Mouse (Mus musculus): ENCODE measurements around the gene Rab11fip4.

Rab11fip4 gene

DNA sequence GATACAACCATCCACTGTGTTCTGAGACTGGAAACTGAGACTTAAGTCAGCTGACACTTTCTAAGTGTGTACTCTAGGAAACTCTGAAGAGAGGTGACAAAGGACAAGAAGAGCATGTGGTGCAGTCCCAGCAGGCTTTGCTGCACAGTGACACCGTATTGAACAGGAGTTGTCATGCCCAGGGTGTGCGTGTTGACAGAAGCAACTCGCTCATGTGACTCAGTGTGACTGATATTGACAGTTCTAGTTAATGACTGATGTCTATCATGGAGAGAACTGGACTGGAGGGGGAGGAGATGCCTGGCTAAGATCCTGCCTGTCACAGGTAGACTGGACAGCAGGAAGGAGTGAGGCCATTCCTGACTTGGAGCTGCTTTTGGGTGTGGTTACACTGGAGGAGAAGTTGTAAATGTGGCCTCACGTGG is 63.4 kb downstream of the Rab11fip4 start:
- no peak for DNase-seq (ENCODE audit: low read depth, low spot score)

DNA sequence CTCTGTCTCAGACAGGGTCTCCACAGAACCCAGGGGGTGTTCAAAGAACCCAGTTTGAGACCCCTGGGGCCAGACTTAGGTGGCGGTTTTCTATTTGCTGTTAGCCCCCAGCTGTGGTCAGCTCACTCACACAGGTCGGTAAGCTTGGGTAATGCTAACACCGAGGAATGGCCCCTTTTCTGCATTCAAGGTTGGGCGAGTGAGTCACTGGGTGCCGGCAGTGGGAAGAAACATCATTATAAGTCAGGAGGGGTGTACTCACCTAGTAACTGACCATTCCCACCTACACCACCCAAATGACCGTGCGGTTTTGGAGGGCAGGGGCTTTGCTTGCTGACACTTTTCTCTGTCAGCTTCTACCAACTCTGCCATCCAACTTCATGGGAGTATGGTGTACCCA is 64.6 kb downstream of the Rab11fip4 start:
- no peak for DNase-seq (ENCODE audit: low read depth, low spot score)

DNA sequence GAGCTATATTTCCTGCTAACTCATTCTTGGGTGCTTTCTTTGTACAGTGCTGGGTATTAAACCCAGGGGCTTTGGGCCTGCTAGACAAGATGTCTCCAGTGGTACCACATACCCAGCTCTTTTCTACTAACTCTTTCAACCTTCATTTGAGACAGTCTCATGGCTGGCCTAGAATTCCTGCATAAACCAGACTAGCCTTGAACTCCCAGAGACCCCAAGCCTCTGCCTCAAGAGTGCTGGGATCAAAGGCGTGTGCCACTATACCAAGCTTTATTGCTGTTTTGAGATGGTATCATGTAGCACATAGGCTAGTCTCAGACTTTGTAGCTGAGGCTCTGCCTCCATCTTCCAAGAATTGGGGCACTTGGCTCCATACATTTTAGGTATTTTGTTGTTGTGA is 65.5 kb downstream of the Rab11fip4 start:
- DNase-seq (ENCODE audit: low read depth, low spot score): no peak

DNA sequence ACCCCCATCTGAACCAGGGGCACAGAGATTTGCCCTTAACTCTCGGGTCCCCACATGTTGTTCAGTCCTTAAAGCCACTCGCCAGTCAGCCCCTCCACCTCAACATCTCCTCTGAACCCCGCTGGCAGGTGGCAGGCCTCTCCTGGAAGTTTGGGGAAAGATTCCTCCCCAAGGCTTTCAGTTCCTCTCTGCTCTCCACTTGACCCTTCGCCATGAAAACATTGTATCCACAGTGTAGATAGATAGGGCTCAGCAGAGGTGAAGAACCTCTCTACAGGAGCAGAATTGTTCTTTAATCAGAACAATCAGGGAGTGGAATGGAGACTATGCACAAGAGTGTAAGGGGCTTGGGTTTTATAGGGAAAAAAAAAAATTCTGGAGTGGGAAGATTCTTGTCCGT is 66.0 kb downstream of the Rab11fip4 start:
- no peak for DNase-seq (ENCODE audit: low read depth, low spot score)

DNA sequence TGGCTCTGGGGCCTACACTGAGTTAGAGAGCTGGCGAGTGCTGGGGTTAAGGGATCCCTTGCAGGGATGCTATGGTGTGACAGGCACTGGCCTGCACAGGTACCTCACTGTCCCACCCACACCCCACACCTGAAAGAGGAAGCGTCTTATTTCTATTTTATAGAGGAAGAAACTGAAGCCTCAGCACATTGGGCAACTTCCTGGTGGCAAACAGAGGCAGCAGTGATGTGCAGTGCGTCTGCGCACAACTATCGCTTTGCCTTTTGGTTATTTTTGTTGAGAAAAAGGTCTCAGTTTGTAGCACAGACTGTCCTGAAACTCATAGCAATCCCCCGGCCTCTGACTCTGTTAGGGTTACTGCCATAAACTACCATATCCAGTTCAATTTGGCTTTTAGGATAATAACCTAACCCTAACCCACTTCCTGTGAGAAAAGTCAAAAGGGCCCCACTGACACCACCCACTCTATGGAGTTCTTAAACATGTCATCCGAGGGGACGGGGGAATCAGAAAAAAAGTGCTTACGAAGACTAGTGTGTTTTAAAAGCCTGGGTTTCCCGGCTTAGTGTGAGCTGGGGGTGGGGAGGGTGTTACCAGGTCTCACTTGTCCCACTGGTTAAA is 67.3 kb downstream of the Rab11fip4 start:
- no peak for DNase-seq (ENCODE audit: low read depth, low spot score)

DNA sequence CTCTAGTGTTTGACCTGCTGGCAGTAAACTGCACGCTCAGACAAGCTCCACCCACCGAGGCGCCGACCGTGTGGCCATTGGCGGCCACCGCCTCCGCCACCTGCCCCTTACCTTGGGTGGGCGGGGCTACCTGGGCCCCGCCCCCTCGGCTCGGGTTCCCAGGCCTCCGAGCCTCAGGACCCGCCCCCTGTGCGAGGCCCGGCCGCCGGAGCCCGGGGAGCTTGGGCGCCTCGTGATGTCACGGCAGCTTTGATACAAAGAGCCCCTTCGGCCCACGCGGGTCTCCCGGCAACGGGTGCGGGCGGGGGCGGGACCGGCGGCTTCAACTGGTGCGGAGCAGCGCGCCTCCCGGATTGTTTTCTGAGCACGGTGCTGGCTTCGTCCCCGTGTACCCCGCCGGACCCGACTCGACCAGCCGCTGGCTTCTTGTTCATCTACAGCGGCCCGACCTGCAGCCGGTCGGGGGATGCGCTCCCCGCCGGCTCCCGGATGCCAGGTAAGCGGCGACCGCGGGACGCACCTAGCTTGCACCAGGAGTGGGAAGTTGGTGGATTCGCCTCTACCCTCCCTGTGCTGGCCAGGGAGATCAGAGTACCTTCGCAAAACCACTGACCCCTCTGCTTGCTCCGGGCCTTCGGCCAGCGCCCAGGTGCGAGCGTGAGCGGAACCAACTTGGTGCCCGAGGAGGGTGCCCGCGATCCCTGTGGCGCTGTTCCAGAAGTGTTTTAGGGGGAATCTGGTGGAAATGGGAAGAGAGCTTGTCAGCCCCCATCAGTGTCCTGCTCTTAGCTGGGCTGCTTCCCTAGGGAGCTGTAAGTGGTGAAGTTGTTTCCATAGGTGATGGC is 69.6 kb downstream of the Rab11fip4 start:
- peak; percentile 93 for DNase-seq (ENCODE audit: low read depth, low spot score)

DNA sequence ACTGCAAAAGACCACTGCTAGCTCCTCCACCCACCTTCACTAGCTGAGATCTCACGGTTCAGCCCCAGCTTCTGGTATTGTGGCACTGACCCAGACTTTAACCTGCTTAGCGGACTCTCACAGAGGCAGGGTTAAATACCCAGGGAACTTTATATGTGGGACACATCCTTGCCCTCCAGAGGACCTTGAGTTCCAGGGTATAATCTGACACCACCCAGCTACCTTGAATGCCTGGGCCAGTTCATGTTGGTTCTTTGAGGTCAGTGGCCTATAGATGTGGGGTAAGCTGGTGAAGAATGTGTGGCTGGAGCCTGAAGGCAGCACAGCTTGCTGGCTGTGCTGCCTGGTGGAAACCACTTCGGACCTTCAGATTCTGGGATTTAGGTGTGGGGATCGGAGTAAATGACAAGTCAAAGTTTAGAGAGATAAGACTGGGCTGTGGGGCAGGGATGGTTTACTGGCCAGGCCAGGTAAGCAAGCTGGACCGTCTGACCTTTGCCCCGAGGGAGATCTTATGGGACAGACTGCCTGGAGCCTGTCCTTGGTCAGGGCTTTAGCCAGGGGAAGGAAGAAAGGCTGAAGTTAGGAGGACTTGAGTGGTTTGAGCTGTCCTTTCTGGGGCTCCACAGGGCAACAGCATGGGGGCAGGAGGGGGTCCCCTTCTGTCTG is 71.0 kb downstream of the Rab11fip4 start:
- no peak for DNase-seq (ENCODE audit: low read depth, low spot score)

DNA sequence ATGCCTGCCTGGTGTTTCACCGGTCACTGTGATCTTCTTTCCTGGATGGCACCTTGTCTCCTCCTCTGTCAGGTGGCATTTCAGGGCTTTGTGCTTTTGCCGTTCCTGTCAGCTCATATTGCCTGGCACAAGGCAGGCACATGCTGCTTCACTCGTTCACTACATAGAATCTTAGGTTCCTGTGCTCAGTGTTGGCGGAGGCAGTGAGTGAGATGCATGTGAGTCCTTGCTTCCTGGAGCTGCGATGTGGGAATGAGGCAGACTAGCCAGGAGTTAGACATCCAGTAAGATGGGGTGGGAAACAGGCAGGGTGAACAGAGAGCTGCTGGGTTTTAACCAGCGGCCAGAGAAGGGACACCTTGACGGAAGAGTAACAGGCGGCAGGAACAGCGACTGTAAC is 72.1 kb downstream of the Rab11fip4 start:
- DNase-seq (ENCODE audit: low read depth, low spot score): no peak

DNA sequence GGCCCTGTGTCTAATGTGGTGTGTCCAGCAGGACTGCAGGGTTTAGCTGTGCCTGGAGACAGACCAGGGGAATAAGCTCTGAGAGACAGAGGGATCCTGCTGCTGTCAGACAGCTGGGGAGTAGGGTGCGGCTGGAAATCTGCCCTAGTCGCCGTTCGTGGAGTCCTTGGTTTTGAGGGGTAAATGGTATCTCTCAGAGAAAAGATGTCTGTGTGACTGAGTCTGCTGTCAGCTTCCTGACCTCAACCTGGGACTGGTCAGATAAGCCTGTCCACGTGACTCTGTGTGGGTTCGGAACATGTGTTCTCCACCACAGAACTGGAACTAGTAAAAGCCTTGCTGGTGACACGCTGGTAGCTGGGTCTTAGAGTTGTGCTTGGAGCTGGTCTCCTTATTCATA is 72.6 kb downstream of the Rab11fip4 start:
- no peak for DNase-seq (ENCODE audit: low read depth, low spot score)

DNA sequence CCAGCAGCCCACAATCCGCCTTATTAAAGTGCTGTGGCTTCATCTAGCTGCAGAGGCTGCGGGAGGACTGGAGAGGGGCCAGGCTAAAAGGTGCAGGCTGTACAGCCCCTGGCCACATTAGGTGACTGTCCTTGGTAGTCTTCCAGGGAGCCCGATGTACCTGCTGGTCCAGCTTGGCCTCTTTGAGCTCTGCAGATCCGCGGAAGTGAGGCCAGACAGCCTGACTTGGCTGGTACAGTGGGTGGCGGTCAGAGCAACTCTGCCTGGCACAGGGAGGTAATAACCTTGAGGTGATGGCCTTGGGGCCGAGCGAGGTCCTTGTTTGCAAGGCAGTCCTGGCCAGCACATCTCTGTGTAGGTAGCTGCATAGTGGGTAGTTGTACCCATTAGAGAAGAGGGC is 75.5 kb downstream of the Rab11fip4 start:
- no peak for DNase-seq (ENCODE audit: low read depth, low spot score)

DNA sequence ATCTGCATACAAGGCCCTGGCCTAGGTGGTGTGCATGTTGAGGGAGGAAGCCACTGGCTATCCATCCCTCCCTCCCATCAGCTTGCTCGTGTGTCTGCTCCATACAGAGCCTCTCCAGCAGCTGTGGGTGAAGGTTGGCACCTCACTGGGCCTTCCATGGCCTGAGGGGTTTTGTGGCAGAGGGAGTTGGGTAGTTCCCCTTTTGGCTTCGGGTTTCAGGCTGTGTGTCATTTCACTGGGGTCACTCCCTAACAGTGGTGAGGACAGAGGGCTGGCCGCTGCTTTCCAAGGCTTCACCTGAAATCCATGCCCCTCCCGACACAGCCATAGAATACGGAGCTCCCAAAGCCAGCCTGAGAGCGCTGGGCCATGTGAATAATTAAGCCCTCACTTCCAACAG is 78.2 kb downstream of the Rab11fip4 start:
- no peak for DNase-seq (ENCODE audit: low read depth, low spot score)

DNA sequence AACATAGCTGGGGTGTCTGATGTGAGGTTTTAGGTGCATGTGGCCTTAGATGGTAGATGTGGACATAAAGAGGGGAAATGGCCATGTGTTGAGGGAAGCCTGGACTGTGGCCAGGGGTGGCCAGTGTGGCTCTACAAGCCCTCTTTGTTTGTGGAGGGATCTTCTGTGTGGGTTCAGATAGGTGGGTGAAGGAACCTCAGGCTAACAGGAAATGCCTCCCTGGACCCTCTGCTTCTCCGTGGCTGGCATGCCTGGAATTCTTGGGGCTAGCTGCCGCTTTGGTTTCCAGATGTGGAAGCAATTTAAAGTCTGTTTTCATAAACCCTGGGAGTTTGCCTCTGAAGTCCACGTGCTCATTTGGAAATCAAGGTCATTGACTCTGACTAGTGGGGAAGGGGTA is 78.9 kb downstream of the Rab11fip4 start:
- DNase-seq (ENCODE audit: low read depth, low spot score): peak; percentile 73

DNA sequence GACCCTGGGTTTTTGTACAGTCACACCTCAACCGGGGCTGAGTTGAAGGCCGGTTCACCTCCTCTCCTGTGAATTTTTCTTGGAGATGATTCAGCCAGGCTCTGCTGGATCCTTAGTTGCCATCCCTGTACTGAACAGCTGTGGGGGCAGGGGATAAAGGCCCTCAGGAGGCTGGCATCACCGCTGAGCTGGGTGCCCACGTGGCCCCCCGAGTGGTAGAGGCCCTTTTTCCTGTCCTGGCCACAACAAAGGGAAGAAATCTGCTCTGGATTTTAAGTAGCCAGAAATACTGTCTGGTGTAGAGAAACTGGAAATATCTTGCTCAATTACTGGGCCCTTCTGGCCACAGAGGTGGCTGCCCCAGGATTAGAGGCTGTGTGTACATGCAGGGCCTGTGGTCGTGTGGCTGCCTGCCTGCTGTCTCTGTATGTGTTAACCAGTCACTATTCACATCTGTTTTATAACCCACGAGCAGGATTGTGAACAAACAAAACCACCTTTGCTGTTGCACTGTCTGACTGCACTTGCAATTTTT is 79.5 kb downstream of the Rab11fip4 start:
- DNase-seq (ENCODE audit: low read depth, low spot score): no peak

DNA sequence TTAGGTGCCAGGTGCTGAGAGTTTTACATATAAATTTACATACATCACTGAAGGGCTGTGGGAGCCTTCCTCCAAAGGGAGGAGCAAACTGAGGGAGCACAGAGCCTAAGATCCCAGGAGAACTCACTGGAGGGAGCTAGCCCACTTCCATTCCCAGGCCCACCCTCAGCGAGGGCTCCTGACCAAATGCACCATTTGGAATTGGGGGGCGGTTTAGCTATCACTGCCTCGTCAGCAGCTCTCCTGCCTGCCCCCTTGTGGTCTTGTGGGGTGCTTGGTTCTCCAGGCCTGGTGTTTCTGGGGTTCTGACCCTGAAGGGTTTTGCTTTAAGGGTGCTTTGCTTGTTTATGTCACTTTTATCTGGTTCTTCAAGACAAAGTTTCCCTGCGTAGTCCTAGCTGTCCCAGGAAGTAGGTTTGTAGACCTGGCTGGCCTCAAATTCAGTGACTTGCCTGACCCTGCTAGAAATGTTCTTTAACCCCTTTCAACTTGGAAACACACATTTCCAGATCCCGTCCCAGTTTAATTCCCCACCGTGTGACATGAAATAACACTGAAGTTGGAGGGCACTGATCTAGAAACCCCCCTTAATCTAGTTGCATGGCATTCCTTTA is 80.8 kb downstream of the Rab11fip4 start:
- no peak for DNase-seq (ENCODE audit: low read depth, low spot score)

DNA sequence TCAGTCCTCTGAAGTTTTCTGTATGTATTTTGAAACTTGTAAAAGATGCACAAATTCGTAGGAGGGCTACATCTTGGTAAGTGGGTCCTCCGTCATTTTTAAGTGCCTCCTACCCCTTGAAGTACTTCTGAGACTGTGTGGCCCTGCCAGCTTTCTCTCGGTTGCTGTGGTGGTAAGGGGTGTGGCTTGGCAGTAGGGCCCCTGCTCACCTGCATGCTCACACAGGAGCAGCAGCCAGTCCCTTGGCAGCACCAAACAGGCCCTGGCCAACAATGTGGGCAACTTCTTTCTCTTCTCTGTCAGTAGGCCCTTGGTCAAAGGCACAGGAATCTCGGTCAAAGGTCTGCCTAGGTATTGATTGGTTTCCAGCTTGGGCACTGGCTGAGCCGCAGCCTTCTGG is 82.1 kb downstream of the Rab11fip4 start:
- no peak for DNase-seq (ENCODE audit: low read depth, low spot score)

DNA sequence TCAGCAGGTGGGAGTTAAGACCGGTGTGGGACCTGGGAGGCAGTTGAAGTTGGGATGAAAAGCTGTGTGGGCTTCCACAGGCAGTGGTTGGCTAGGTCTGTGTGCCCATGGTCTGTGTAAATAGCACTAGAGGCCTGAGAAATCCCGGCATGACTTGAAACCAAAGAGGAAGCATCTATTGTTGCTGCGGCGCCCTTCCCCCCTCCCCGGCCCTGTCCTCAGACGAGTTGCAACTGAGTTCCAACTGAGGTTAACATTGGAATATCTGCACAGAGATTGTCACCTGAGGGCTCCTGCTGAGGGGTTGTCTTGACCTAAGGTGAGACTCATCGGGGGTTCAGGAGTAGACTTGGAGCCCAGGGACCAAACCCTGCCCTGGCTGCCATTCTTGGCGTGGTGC is 82.7 kb downstream of the Rab11fip4 start:
- DNase-seq (ENCODE audit: low read depth, low spot score): no peak

DNA sequence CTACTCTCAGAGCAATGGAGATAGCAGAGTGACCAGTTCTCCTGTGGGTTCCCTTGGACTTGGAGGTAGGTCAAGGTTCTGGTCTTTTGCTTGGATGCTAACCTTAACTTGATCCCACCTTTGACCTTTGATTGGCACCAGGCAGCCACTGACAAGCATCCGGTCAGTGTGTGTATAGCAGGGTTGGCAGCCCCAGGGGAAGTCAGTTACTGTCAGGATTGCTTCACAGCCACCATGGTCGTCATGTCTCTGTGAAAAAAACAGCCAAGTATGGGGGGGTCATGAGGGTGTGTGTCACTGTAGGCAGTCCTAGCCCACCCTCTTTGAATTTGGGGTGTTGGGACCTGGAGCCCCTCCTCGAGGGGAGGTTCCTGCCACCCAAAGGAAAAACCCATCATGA is 83.2 kb downstream of the Rab11fip4 start:
- no peak for DNase-seq (ENCODE audit: low read depth, low spot score)

DNA sequence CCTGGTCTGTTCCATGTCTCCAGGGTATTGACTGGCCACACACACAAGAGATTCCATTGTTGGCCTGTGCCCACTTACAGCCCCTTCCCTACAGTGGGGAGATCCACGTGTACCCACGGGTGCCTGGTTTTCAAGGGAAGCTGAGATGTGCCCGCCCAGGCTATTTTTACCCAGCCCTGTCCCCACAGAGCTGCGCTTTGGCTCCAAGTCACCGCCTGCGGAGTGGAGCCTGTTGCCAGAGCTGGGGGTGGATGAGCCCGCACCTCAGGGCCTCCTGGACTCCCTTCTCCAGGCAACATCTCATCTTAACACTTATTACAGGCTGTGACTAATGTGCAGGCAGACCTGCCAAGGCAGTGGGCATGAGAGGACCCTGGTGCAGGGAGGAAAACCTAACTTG is 83.6 kb downstream of the Rab11fip4 start:
- DNase-seq (ENCODE audit: low read depth, low spot score): no peak

DNA sequence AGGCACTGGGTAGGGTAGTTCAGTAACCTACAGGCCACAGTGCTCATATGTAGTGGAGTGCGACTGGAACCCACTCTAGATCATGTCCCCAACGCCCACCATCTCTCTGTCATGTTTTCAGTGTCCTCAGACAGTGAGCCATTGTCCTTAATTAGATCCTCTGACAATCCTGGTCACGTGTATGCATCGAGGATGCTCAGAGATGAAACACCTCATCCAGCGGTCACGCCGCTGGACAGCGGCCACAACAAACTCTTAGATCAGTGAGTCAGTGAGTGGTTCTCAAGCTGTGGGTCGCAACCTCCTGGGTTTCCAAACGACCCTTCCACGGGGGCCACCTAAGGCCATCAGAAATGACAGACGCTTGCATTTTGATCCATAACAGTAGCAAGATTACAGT is 84.3 kb downstream of the Rab11fip4 start:
- DNase-seq (ENCODE audit: low read depth, low spot score): no peak

DNA sequence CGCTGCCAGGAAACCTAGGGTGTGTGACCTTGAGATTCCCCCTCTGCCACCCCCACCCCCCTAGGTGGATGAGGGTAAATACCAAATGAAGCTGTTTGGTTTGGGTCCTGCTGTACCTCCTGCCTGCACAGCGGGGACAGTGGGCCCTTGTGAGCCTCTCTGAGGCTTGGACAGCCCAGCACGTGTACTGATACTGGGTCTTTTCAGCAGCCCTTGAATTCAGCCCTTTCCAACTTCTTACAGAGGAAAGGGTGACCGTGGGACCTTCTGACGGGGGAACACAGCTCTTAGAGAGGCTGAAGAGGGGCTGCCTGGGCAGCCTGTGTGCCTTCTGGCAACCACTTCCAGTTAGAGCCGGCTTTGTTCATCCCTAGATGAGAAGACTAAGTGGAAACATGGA is 85.0 kb downstream of the Rab11fip4 start:
- no peak for DNase-seq (ENCODE audit: low read depth, low spot score)

DNA sequence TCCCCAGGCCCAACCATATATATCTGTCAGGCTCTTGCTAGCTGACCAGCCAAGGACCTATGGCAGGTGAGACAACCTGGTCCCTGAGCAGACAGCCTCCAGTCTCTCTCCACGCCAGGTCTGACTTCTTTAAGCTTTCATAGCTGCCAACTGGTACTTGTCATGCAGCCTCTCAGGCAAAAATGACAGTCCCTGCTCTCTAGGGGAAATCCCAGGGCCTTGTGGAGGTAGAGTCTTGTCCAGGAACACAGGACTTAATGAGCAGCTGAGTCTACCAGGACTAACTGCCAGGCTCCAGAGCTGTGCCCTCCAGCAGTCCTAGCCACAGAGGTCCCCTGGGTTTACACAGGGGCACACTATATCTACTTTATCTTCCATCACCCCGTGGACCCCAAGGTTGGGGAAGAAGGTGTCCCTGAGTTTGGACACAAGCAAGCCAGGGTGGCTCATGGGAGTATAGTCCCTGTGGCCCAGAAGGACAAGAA is 85.5 kb downstream of the Rab11fip4 start:
- no peak for DNase-seq (ENCODE audit: low read depth, low spot score)

DNA sequence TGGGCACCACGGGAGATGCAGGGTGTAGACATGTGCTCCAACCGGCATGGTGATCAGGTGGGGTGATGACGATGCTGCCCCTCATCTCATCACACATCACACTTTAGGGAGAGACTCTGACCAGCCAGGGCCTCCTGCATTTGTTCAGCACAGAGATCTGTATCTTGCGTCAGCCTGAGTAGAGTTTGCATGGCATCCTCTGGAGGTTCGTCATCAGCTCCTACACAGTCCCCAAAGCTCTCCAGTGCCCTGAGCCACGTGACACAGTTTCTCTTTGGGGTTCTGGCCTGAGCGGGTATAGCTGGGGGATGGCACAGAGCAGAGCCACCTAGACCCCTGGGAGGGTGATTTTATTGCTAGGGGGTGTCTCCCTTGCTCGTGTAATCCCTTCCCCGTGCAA is 86.4 kb downstream of the Rab11fip4 start:
- no peak for DNase-seq (ENCODE audit: low read depth, low spot score)

Measured in forelimb bud, embryonic 11.5 days (tissue).